Mouse (Mus musculus) forebrain, embryonic 15.5 days (tissue): Measurements from ENCODE around the gene Aass. TPM values are rescaled to one million over a fixed set of nuclear protein-coding genes. Genes with fewer than 3 reads are reported as not detected.
A peak's percentile ranks its signal among the peaks of the same experiment; 100 is the strongest.
"Not testable (repeated sequence)": the region's sequence is repeated elsewhere in the genome, so short reads cannot be mapped to it uniquely, and the experiment has no call there.

ENCODE experiments used
- ATAC-seq: fragments of 200-750 bp; cut with Nextera tagmentation; replicated peaks from 2 replicates; pipeline ENCODE4 v1.8.0; 2017; ENCODE audit warnings: mild to moderate bottlenecking, moderate TSS enrichment, moderate library complexity
- H3K27ac ChIP-seq: fragments of 300-500 bp; sonication (generic); replicated peaks from 2 replicates; pipeline ENCODE4 v1.5.1; 2015; ENCODE audit warnings: mild to moderate bottlenecking, inconsistent platforms
- H3K27me3 ChIP-seq: fragments of 300-500 bp; sonication (generic); 2 replicates; pipeline ENCODE4 v1.6.1; 2015; ENCODE audit warnings: inconsistent platforms
- H3K36me3 ChIP-seq: fragments of 300-500 bp; sonication (generic); 2 replicates; pipeline ENCODE4 v1.6.1; 2015; ENCODE audit warnings: mild to moderate bottlenecking, inconsistent platforms
- H3K4me1 ChIP-seq: fragments of 300-500 bp; sonication (generic); 2 replicates; pipeline ENCODE4 v1.6.1; 2015; ENCODE audit warnings: inconsistent platforms
- H3K4me2 ChIP-seq: fragments of 300-500 bp; sonication (generic); replicated peaks from 2 replicates; pipeline ENCODE4 v1.6.1; 2015; ENCODE audit warnings: mild to moderate bottlenecking, inconsistent platforms
- H3K4me3 ChIP-seq: fragments of 300-500 bp; sonication (generic); 2 replicates; pipeline ENCODE4 v1.5.1; 2015; ENCODE audit warnings: mild to moderate bottlenecking, inconsistent platforms
- H3K9ac ChIP-seq: fragments of 300-500 bp; sonication (generic); replicated peaks from 2 replicates; pipeline ENCODE4 v1.6.1; 2015; ENCODE audit warnings: mild to moderate bottlenecking, inconsistent platforms
- H3K9me3 ChIP-seq: fragments of 300-500 bp; sonication (generic); 2 replicates; pipeline ENCODE4 v1.6.1; 2016; ENCODE audit warnings: inconsistent platforms
- WGBS: fragments of 180-500 bp; shearing (Covaris S2); methylation state at CpG from one replicate; pipeline ENCODE4 v1.1.7; 2015; ENCODE audit warnings: mixed read lengths; 5-methylcytosine and 5-hydroxymethylcytosine counted together
- polyA plus RNA-seq: library from polyadenylated mRNA; unstranded; fragments of >200 nt; fragmentation: Nextera tagmentation; extraction: Ambion mirVana; gene quantifications from 2 replicates; pipeline ENCODE4 v1.2.1, GENCODE M21; 2015

Aass gene
- polyA plus RNA-seq, result 0.42 and 0.62 TPM in 2 replicates

GRCm38 (mm10) chr6:23132573-23133181 is at the start of gene Aass:
Aass (minus strand) TSS chr6:23132986.
- peak; percentile 82 for ATAC-seq
- peaks cover 9% of the 10 kb centered on the region for H3K4me1 ChIP-seq
- H3K9me3 ChIP-seq, result no peaks in the 10 kb centered on the region
- H3K36me3 ChIP-seq, result no peaks in the 10 kb centered on the region
- peak within 1 kb of the TSS; percentile 40 for H3K4me3 ChIP-seq
- H3K4me2 ChIP-seq, result peak within 1 kb of the TSS; percentile 65
- no peaks in the 10 kb centered on the region for H3K27me3 ChIP-seq
- H3K9ac ChIP-seq, result peak within 1 kb of the TSS; percentile 18; the same call in 1 of the 2 replicates
- under 1% methylated on average over 20 of the region's 20 CpGs for WGBS
- no peak within 1 kb of the TSS for H3K27ac ChIP-seq

GRCm38 (mm10) chr6:23180096-23180495 is 47.3 kb upstream of the Aass start:
- WGBS, result 13% methylated on average over 8 of the region's 8 CpGs
- no peaks in the 10 kb centered on the region for H3K36me3 ChIP-seq
- H3K4me3 ChIP-seq, result no peak overlapping the region
- H3K9me3 ChIP-seq, result no peaks in the 10 kb centered on the region
- H3K27ac ChIP-seq, result no peak overlapping the region
- H3K27me3 ChIP-seq, result no peaks in the 10 kb centered on the region
- no peaks in the 10 kb centered on the region for H3K4me1 ChIP-seq
- peak overlapping the region; percentile 21; the same call in 1 of the 2 replicates for H3K4me2 ChIP-seq
- ATAC-seq, result no peak
- H3K9ac ChIP-seq, result no peak overlapping the region

- 47% methylated on average over 2 of the region's 2 CpGs for WGBS
- ATAC-seq, result not testable (repeated sequence)
Observed at GRCm38 (mm10) chr6:23163824-23164223, 31.0 kb upstream of the Aass start.

GRCm38 (mm10) chr6:23156357-23156756 is 23.6 kb upstream of the Aass start:
- not testable (repeated sequence) for H3K4me1 ChIP-seq, H3K4me2 ChIP-seq, H3K27ac ChIP-seq, H3K9me3 ChIP-seq, H3K9ac ChIP-seq, ATAC-seq, H3K4me3 ChIP-seq, H3K36me3 ChIP-seq, H3K27me3 ChIP-seq
- 66% methylated on average over 3 of the region's 3 CpGs for WGBS

More at GRCm38 (mm10) chr6:23163824-23164223, 31.0 kb upstream of the Aass start:
- H3K9ac ChIP-seq, H3K36me3 ChIP-seq, H3K27ac ChIP-seq, H3K4me2 ChIP-seq, H3K9me3 ChIP-seq, H3K4me1 ChIP-seq, H3K27me3 ChIP-seq, H3K4me3 ChIP-seq: not testable (repeated sequence)

GRCm38 (mm10) chr6:23153112-23153511 is 20.3 kb upstream of the Aass start:
- Histone ChIP-seq H3K4me3 (no peak overlapping the region), H3K4me1 (no peaks in the 10 kb centered on the region), H3K27ac (no peak overlapping the region), H3K9ac (no peak overlapping the region), H3K4me2 (no peak overlapping the region), H3K36me3 (no peaks in the 10 kb centered on the region), H3K9me3 (no peaks in the 10 kb centered on the region), H3K27me3 (no peaks in the 10 kb centered on the region)
- no peak for ATAC-seq
- WGBS, result 93% methylated on average over 2 of the region's 2 CpGs

- no peak overlapping the region for H3K4me3 ChIP-seq
- WGBS, result 86% methylated on average over 2 of the region's 2 CpGs
- H3K9me3 ChIP-seq, result no peaks in the 10 kb centered on the region
- no peak overlapping the region for H3K4me2 ChIP-seq
- no peak overlapping the region for H3K9ac ChIP-seq
- no peaks in the 10 kb centered on the region for H3K36me3 ChIP-seq
- no peak overlapping the region for H3K27ac ChIP-seq
- no peaks in the 10 kb centered on the region for H3K27me3 ChIP-seq
- no peaks in the 10 kb centered on the region for H3K4me1 ChIP-seq
- no peak for ATAC-seq
Observed at GRCm38 (mm10) chr6:23147221-23147620, 14.4 kb upstream of the Aass start.

- Histone ChIP-seq H3K4me2 (no peak overlapping the region), H3K36me3 (no peaks in the 10 kb centered on the region), H3K9ac (no peak overlapping the region), H3K4me1 (no peaks in the 10 kb centered on the region), H3K27ac (no peak overlapping the region), H3K4me3 (no peak overlapping the region), H3K9me3 (no peaks in the 10 kb centered on the region), H3K27me3 (no peaks in the 10 kb centered on the region)
- no peak for ATAC-seq
Observed at GRCm38 (mm10) chr6:23143980-23144379, 11.2 kb upstream of the Aass start.

- Histone ChIP-seq H3K27ac (no peak overlapping the region), H3K9me3 (no peaks in the 10 kb centered on the region), H3K36me3 (no peaks in the 10 kb centered on the region), H3K4me3 (no peak overlapping the region), H3K4me1 (peaks cover 9% of the 10 kb centered on the region), H3K9ac (no peak overlapping the region), H3K4me2 (no peak overlapping the region), H3K27me3 (no peaks in the 10 kb centered on the region)
- ATAC-seq, result no peak
- WGBS, result 77% methylated on average over 4 of the region's 4 CpGs
Observed at GRCm38 (mm10) chr6:23131015-23131414, 1.8 kb downstream of the Aass start.

GRCm38 (mm10) chr6:23129201-23129600 is 3.6 kb downstream of the Aass start:
- Histone ChIP-seq H3K4me1 (peaks cover 9% of the 10 kb centered on the region), H3K36me3 (no peaks in the 10 kb centered on the region), H3K9ac (no peak overlapping the region), H3K27me3 (no peaks in the 10 kb centered on the region), H3K4me2 (no peak overlapping the region), H3K27ac (no peak overlapping the region), H3K4me3 (no peak overlapping the region), H3K9me3 (no peaks in the 10 kb centered on the region)
- 48% methylated on average over 4 of the region's 4 CpGs for WGBS
- ATAC-seq, result no peak

GRCm38 (mm10) chr6:23126706-23127105 is 6.1 kb downstream of the Aass start:
- no peaks in the 10 kb centered on the region for H3K9me3 ChIP-seq
- H3K27me3 ChIP-seq, result no peaks in the 10 kb centered on the region
- ATAC-seq, result no peak
- no peaks in the 10 kb centered on the region for H3K36me3 ChIP-seq
- no peak overlapping the region for H3K9ac ChIP-seq
- no peak overlapping the region for H3K27ac ChIP-seq
- no peak overlapping the region for H3K4me2 ChIP-seq
- WGBS, result 86% methylated on average over 7 of the region's 7 CpGs
- no peak overlapping the region for H3K4me3 ChIP-seq
- H3K4me1 ChIP-seq, result no peaks in the 10 kb centered on the region

- H3K27ac ChIP-seq, result no peak overlapping the region
- WGBS, result 84% methylated on average over 5 of the region's 5 CpGs
- no peaks in the 10 kb centered on the region for H3K9me3 ChIP-seq
- no peak overlapping the region for H3K4me2 ChIP-seq
- no peak for ATAC-seq
- no peak overlapping the region for H3K4me3 ChIP-seq
- no peaks in the 10 kb centered on the region for H3K36me3 ChIP-seq
- H3K9ac ChIP-seq, result no peak overlapping the region
- no peaks in the 10 kb centered on the region for H3K4me1 ChIP-seq
- no peaks in the 10 kb centered on the region for H3K27me3 ChIP-seq
Observed at GRCm38 (mm10) chr6:23125831-23126230, 7.0 kb downstream of the Aass start.

GRCm38 (mm10) chr6:23124823-23125222 is 8.0 kb downstream of the Aass start:
- Histone ChIP-seq H3K27ac (no peak overlapping the region), H3K9me3 (no peaks in the 10 kb centered on the region), H3K4me3 (no peak overlapping the region), H3K27me3 (no peaks in the 10 kb centered on the region), H3K9ac (no peak overlapping the region), H3K4me1 (no peaks in the 10 kb centered on the region), H3K36me3 (no peaks in the 10 kb centered on the region), H3K4me2 (no peak overlapping the region)
- ATAC-seq, result no peak
- WGBS, result 83% methylated on average over 2 of the region's 2 CpGs

- ATAC-seq, result no peak
- 43% methylated on average over 3 of the region's 3 CpGs for WGBS
- no peak overlapping the region for H3K27ac ChIP-seq
- H3K4me1 ChIP-seq, result no peaks in the 10 kb centered on the region
- no peak overlapping the region for H3K4me3 ChIP-seq
- no peak overlapping the region for H3K9ac ChIP-seq
- H3K9me3 ChIP-seq, result no peaks in the 10 kb centered on the region
- H3K27me3 ChIP-seq, result no peaks in the 10 kb centered on the region
- H3K36me3 ChIP-seq, result no peaks in the 10 kb centered on the region
- no peak overlapping the region for H3K4me2 ChIP-seq
Observed at GRCm38 (mm10) chr6:23122934-23123333, 9.9 kb downstream of the Aass start.
